Mouse (Mus musculus): ENCODE measurements around the gene Calcoco1. TPM values are rescaled to one million over a fixed set of nuclear protein-coding genes. Genes with fewer than 3 reads are reported as not detected.

Gene Calcoco1
- polyA plus RNA-seq, 1 experiment = 117 TPM

DNA sequence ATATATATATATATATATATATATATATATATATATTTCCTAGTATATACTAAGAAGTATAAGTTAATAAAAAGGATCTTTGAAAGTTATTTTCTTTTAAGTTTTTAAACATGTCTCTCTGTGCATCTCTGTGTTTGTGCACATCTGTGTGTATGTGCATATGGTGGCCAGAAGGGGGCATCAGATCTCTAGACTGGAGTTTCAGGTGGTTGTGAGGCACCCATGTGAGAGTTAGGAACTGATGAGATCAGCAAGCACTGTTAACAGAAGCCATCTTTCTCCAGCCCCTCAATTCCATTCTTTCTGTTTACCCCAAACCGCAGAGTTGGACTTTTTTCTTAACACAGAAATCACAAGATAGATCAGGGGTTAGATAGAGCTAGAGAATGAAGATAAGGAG, 35.7 kb upstream of the Calcoco1 start:
- Histone ChIP-seq H3K36me3 (ENCODE audit: control insufficient read depth, insufficient read depth) (no peaks in the 10 kb centered on the region), H3K27me3 (ENCODE audit: control insufficient read depth, insufficient read depth, insufficient read length) (peaks cover 14% of the 10 kb centered on the region), H3ac (ENCODE audit: control insufficient read depth, insufficient read length) (no peak overlapping the region), H3K4me2 (ENCODE audit: low read depth) (no peak overlapping the region), H3K4me3 (no peak overlapping the region), H3K79me2 (ENCODE audit: control insufficient read depth, insufficient read depth) (no peaks in the 10 kb centered on the region)
- TF ChIP-seq CEBPB (IDR thresholded peaks at IDR 0.05; ENCODE audit: insufficient read depth, poor library complexity, severe bottlenecking) (no peak), E2F4 (IDR thresholded peaks at IDR 0.05; ENCODE audit: insufficient read depth) (no peak), REST (IDR thresholded peaks at IDR 0.05; ENCODE audit: insufficient read depth, insufficient read length) (no peak), MYOG (IDR thresholded peaks at IDR 0.05; ENCODE audit: control insufficient read depth in 1 of 3, insufficient read depth in 1 of 3, insufficient read length in 2 of 3, low read depth in 2 of 3) (no peak), POLR2A (IDR thresholded peaks at IDR 0.05; ENCODE audit: insufficient read length, low read depth) (no peak), USF1 (IDR thresholded peaks at IDR 0.05; ENCODE audit: low read depth) (no peak), MAX (IDR thresholded peaks at IDR 0.05; ENCODE audit: low read depth) (no peak), MYOD1 (IDR thresholded peaks at IDR 0.05; ENCODE audit: control insufficient read depth in 1 of 3, insufficient read length in 2 of 3, low read depth in 2 of 3) (no peak)

DNA sequence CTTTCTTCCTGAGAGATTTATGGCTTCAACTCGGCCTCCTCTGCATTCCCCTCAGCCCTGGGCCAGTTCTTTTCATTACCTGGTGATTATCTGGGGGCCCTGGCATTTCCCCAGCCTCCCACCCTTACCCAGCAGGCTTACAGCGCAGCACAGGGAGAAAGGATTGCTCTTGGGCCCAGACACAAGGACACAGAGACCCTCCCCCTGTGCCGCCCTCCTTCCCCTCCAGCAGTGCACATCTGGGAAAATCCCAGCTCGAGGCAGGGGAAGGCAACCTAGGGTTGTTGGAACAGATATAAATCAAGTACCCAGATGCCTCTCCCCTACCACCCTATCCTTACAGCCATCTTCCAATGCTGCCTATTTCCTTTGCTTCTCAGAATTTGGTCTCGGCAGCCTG, 33.1 kb upstream of the Calcoco1 start:
- H3K79me2 ChIP-seq (ENCODE audit: control insufficient read depth, insufficient read depth) = no peaks in the 10 kb centered on the region
- H3K36me3 ChIP-seq (ENCODE audit: control insufficient read depth, insufficient read depth) = no peaks in the 10 kb centered on the region
- no peak overlapping the region for H3K4me2 ChIP-seq (ENCODE audit: low read depth)
- H3K27me3 ChIP-seq (ENCODE audit: control insufficient read depth, insufficient read depth, insufficient read length) = peaks cover 14% of the 10 kb centered on the region
- H3K4me3 ChIP-seq = no peak overlapping the region
- no peak for TF ChIP-seq E2F4 (IDR thresholded peaks at IDR 0.05; ENCODE audit: insufficient read depth)
- no peak for TF ChIP-seq REST (IDR thresholded peaks at IDR 0.05; ENCODE audit: insufficient read depth, insufficient read length)
- no peak for TF ChIP-seq TCF3 (IDR thresholded peaks at IDR 0.05; ENCODE audit: insufficient read length, low read depth)
- no peak for TF ChIP-seq CEBPB (IDR thresholded peaks at IDR 0.05; ENCODE audit: insufficient read depth, poor library complexity, severe bottlenecking)
- no peak for TF ChIP-seq MAX (IDR thresholded peaks at IDR 0.05; ENCODE audit: low read depth)
- TF ChIP-seq POLR2AphosphoS2 (IDR thresholded peaks at IDR 0.05; ENCODE audit: insufficient read length, low read depth) = no peak
- no peak for TF ChIP-seq USF1 (IDR thresholded peaks at IDR 0.05; ENCODE audit: low read depth)
- H3ac ChIP-seq (ENCODE audit: control insufficient read depth, insufficient read length) = no peak overlapping the region

- H3K4me2 ChIP-seq (ENCODE audit: low read depth) = no peak overlapping the region
- no peak overlapping the region for H3K4me3 ChIP-seq
- H3K79me2 ChIP-seq (ENCODE audit: control insufficient read depth, insufficient read depth) = no peaks in the 10 kb centered on the region
- H3K27me3 ChIP-seq (ENCODE audit: control insufficient read depth, insufficient read depth, insufficient read length) = peaks cover 14% of the 10 kb centered on the region
- H3ac ChIP-seq (ENCODE audit: control insufficient read depth, insufficient read length) = no peak overlapping the region
- no peaks in the 10 kb centered on the region for H3K36me3 ChIP-seq (ENCODE audit: control insufficient read depth, insufficient read depth)
- TF ChIP-seq MAX (IDR thresholded peaks at IDR 0.05; ENCODE audit: low read depth) (no peak), SRF (IDR thresholded peaks at IDR 0.05; ENCODE audit: control insufficient read depth, insufficient read length, low read depth) (no peak), TCF12 (IDR thresholded peaks at IDR 0.05; ENCODE audit: insufficient read depth, poor library complexity, severe bottlenecking) (no peak), TCF3 (IDR thresholded peaks at IDR 0.05; ENCODE audit: insufficient read length, low read depth) (no peak), REST (IDR thresholded peaks at IDR 0.05; ENCODE audit: insufficient read depth, insufficient read length) (no peak), E2F4 (IDR thresholded peaks at IDR 0.05; ENCODE audit: insufficient read depth) (no peak), MYOD1 (IDR thresholded peaks at IDR 0.05; ENCODE audit: control insufficient read depth in 1 of 3, insufficient read length in 2 of 3, low read depth in 2 of 3) (no peak), MYOG (IDR thresholded peaks at IDR 0.05; ENCODE audit: control insufficient read depth in 1 of 3, insufficient read depth in 1 of 3, insufficient read length in 2 of 3, low read depth in 2 of 3) (no peak)
Measured at GRCm38 (mm10) chr15:102754361-102754760, 32.4 kb upstream of the Calcoco1 start.

- H3K27me3 ChIP-seq (ENCODE audit: control insufficient read depth, insufficient read depth, insufficient read length) = peaks cover 14% of the 10 kb centered on the region
Measured at GRCm38 (mm10) chr15:102753170-102753569, 31.2 kb upstream of the Calcoco1 start.

DNA sequence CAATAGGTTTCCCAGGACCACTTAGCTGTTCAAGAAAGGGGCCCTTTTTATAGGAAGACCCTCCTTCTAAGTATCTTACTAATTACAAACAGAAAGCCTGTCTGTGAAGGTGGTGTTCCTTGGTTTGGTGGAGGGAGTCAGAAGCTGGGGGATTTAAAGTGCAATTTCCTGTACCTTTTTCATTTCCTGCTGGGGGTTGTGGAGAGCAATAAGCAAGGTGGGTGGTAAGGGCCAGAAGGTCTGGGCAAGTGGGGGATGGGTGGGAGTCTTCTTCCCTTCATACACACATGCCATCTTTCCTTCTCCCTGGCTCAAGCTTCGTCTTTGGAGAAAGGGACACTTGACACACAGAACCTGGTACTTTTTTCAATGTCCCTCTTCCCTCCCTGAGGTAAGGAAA, 30.2 kb upstream of the Calcoco1 start:
- TF ChIP-seq POLR2AphosphoS2 (IDR thresholded peaks at IDR 0.05; ENCODE audit: insufficient read length, low read depth) = no peak
- TF ChIP-seq MYOG (IDR thresholded peaks at IDR 0.05; ENCODE audit: control insufficient read depth in 1 of 3, insufficient read depth in 1 of 3, insufficient read length in 2 of 3, low read depth in 2 of 3) = no peak
- no peak for TF ChIP-seq TCF3 (IDR thresholded peaks at IDR 0.05; ENCODE audit: insufficient read length, low read depth)
- no peak for TF ChIP-seq CEBPB (IDR thresholded peaks at IDR 0.05; ENCODE audit: insufficient read depth, poor library complexity, severe bottlenecking)
- peaks cover 21% of the 10 kb centered on the region for H3K27me3 ChIP-seq (ENCODE audit: control insufficient read depth, insufficient read depth, insufficient read length)
- no peak overlapping the region for H3K4me3 ChIP-seq
- no peaks in the 10 kb centered on the region for H3K79me2 ChIP-seq (ENCODE audit: control insufficient read depth, insufficient read depth)
- H3ac ChIP-seq (ENCODE audit: control insufficient read depth, insufficient read length) = no peak overlapping the region
- H3K4me2 ChIP-seq (ENCODE audit: low read depth) = no peak overlapping the region
- no peaks in the 10 kb centered on the region for H3K36me3 ChIP-seq (ENCODE audit: control insufficient read depth, insufficient read depth)

More at GRCm38 (mm10) chr15:102753170-102753569, 31.2 kb upstream of the Calcoco1 start:
- no peak for TF ChIP-seq MYOD1 (IDR thresholded peaks at IDR 0.05; ENCODE audit: control insufficient read depth in 1 of 3, insufficient read length in 2 of 3, low read depth in 2 of 3)
- TF ChIP-seq E2F4 (IDR thresholded peaks at IDR 0.05; ENCODE audit: insufficient read depth) = peak; percentile 20
- no peak for TF ChIP-seq TCF12 (IDR thresholded peaks at IDR 0.05; ENCODE audit: insufficient read depth, poor library complexity, severe bottlenecking)
- Histone ChIP-seq H3K36me3 (ENCODE audit: control insufficient read depth, insufficient read depth) (no peaks in the 10 kb centered on the region), H3K4me2 (ENCODE audit: low read depth) (no peak overlapping the region), H3ac (ENCODE audit: control insufficient read depth, insufficient read length) (no peak overlapping the region), H3K79me2 (ENCODE audit: control insufficient read depth, insufficient read depth) (no peaks in the 10 kb centered on the region), H3K4me3 (no peak overlapping the region)
